Comparison of ENCODE assay signal across 8 mouse cellular contexts in genomic region chr3:138143315-138144059, GRCm38 (mm10). TPM values are rescaled to one million over a fixed set of nuclear protein-coding genes. Genes with fewer than 3 reads are reported as not detected.
A peak's percentile ranks its signal among the peaks of the same experiment; 100 is the strongest.
DNase-seq lines count a peak whose midpoint lies in the region; ATAC-seq lines count a peak whose summit lies in the region.

Trmt10a (plus strand) TSS chr3:138143448.

- peak within 1 kb of the TSS; percentile 99 for H3K27ac ChIP-seq in hindbrain, embryonic 11.5 days (ENCODE audit: low read depth, low read length)

- under 1% methylated on average over 63 of the region's 70 CpGs for WGBS in hindbrain, embryonic 11.5 days

- H3K9ac ChIP-seq in hindbrain, embryonic 11.5 days (ENCODE audit: low read depth, low read length) = peak within 1 kb of the TSS; percentile 81

- peak; percentile 99 for ATAC-seq in hindbrain, embryonic 11.5 days (ENCODE audit: low FRiP score)

- no peaks in the 10 kb centered on the region for H3K9me3 ChIP-seq in hindbrain, embryonic 11.5 days (ENCODE audit: control insufficient read depth, low read length)

- peak within 1 kb of the TSS; percentile 60 for H3K4me3 ChIP-seq in hindbrain, embryonic 11.5 days (ENCODE audit: low read depth, low read length)

- no peaks in the 10 kb centered on the region for H3K27me3 ChIP-seq in hindbrain, embryonic 11.5 days (ENCODE audit: control insufficient read depth, insufficient read depth, low read length)

- no peaks in the 10 kb centered on the region for H3K4me1 ChIP-seq in hindbrain, embryonic 11.5 days (replicated peaks; ENCODE audit: control insufficient read depth, insufficient read depth, low read length)

- H3K36me3 ChIP-seq in hindbrain, embryonic 11.5 days (ENCODE audit: control insufficient read depth, insufficient read depth, low read length) = no peaks in the 10 kb centered on the region

- peak; percentile 99 for DNase-seq in Muller cell, postnatal 12 days (ENCODE audit: inconsistent ontology term)
- peak; percentile 98 for DNase-seq in cerebellum, adult 9-11 months
- DNase-seq in frontal cortex, adult 2 months (ENCODE audit: extremely low spot score in 1 of 2, low spot score in 1 of 2) = peak; percentile 96 to 99
- peak; percentile 99 for DNase-seq in hindbrain, embryonic 11.5 days (ENCODE audit: low spot score)
- DNase-seq in layer of hippocampus, postnatal 10 days (ENCODE audit: low spot score in 2 of 2) = peak; percentile 98
- peak; percentile 100 for DNase-seq in lung, postnatal 10 days
- DNase-seq in ovary, postnatal 36 days (ENCODE audit: low spot score) = peak; percentile 97
- peak; percentile 95 for DNase-seq in thymus, postnatal 25 days

- peak within 1 kb of the TSS; percentile 73 for H3K4me2 ChIP-seq in hindbrain, embryonic 11.5 days (replicated peaks; ENCODE audit: low read depth, low read length)

RNA-seq across cellular contexts. Expression of gene Trmt10a, which starts in this region (rescaled TPM):
- 9.0 TPM in 2 replicates for polyA plus RNA-seq in frontal cortex, adult 2 months (2012; rRNA removed)
- 12.4 and 17.0 TPM in 2 replicates for polyA plus RNA-seq in hindbrain, embryonic 11.5 days (2014; fragmentation: Nextera tagmentation; extraction: Ambion mirVana)
- total RNA-seq in layer of hippocampus, postnatal 10 days (2021) = 1 to 10 TPM; 8.0 to 9.3 TPM

Comparison
In these comparisons a context has a peak if more than half of its experiments do, and no peak if none do; other contexts are left out.
1. Peak in every context shown above with its lines: DNase-seq, ATAC-seq, H3K4me3 ChIP-seq and H3K27ac ChIP-seq.